Mouse (Mus musculus) olfactory bulb, adult 2 months (tissue): Measurements from ENCODE around the gene Tmem156.

ENCODE experiments used
- CTCF ChIP-seq: fragments of 200-500 bp; IDR thresholded peaks from 2 replicates; pipeline ENCODE4 v1.5.1; 2012; ENCODE audit warnings: low read depth, mild to moderate bottlenecking, low read length, moderate library complexity; ENCODE audit not compliant: insufficient read depth
- POLR2A ChIP-seq: fragments of 200-500 bp; IDR thresholded peaks from 2 replicates; pipeline ENCODE4 v1.6.1; 2012; ENCODE audit warnings: mild to moderate bottlenecking, low read depth, low read length, moderate library complexity; ENCODE audit not compliant: insufficient read depth

DNA sequence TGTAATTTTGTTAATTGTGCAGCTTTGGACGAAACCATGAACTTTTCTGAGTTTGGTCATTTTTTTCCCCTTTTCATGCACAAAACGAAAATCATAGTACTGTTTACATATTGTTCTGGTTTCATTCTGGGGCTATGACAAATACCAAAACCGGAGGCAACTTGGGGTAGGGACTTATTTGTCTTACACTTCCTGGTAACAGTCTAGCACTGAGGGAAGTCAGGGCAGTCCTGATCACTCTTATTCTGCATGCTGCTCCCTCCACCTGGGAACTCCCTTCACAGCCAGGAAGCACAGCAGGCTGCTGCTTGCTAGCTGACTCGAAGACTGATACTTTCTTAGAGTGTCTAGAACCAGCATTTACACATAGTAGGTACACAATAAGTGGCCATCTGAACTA is 18.7 kb downstream of the Tmem156 start:
- no peak for TF ChIP-seq CTCF
- no peak for TF ChIP-seq POLR2A
